Mouse (Mus musculus): ENCODE measurements around the gene Slc25a39. TPM values are rescaled to one million over a fixed set of nuclear protein-coding genes. Genes with fewer than 3 reads are reported as not detected.

The Slc25a39 gene
- polyA plus RNA-seq, 1 experiment from 2014 or later: 131 TPM

Other genes starting within 250 kb of the Slc25a39 start
- 28.1 to 59.1 TPM (median 48.0 TPM) in 3 replicates for gene Lsm12, start 222.7 kb downstream of the Slc25a39 start, polyA plus RNA-seq (2018)
- gene G6pc3, start 218.3 kb downstream of the Slc25a39 start, polyA plus RNA-seq (2018): 17.7 to 29.9 TPM (median 27.6 TPM) in 3 replicates
- gene Hdac5, start 177.8 kb downstream of the Slc25a39 start, polyA plus RNA-seq (2018): 31.9 to 58.0 TPM (median 47.9 TPM) in 3 replicates
- gene BC030867, start 159.1 kb downstream of the Slc25a39 start, polyA plus RNA-seq (2018): 0.22 to 4.2 TPM (median 1.5 TPM) in 3 replicates
- not detected in 3 replicates for gene Asb16, start 139.2 kb downstream of the Slc25a39 start, polyA plus RNA-seq (2018)
- gene Tmub2, start 123.0 kb downstream of the Slc25a39 start, polyA plus RNA-seq (2018): 30.1 to 47.5 TPM (median 30.9 TPM) in 3 replicates
- gene Atxn7l3, start 111.3 kb downstream of the Slc25a39 start, polyA plus RNA-seq (2018): 14.9 to 36.0 TPM (median 29.4 TPM) in 3 replicates
- gene Ubtf, start 88.2 kb downstream of the Slc25a39 start, polyA plus RNA-seq (2018): 44.6 to 66.0 TPM (median 62.1 TPM) in 3 replicates
- gene Slc4a1, start 41.7 kb downstream of the Slc25a39 start, polyA plus RNA-seq (2018): not detected in 3 replicates
- 0.12 to 1.0 TPM (median 0.30 TPM) in 3 replicates for gene Rundc3a, start 14.5 kb downstream of the Slc25a39 start, polyA plus RNA-seq (2018)
- gene Grn, start 22.4 kb upstream of the Slc25a39 start, polyA plus RNA-seq (2018): 2,366 to 2,992 TPM (median 2,461 TPM) in 3 replicates
- gene Fam171a2, start 39.7 kb upstream of the Slc25a39 start, polyA plus RNA-seq (2018): not detected in 3 replicates
- 0.73 to 0.90 TPM (median 0.79 TPM) in 3 replicates for gene Itga2b, start 62.2 kb upstream of the Slc25a39 start, polyA plus RNA-seq (2018)
- gene Gpatch8, start 148.4 kb upstream of the Slc25a39 start, polyA plus RNA-seq (2018): 14.4 to 21.0 TPM (median 17.4 TPM) in 3 replicates
- not detected in 3 replicates for gene Gm11627, start 171.5 kb upstream of the Slc25a39 start, polyA plus RNA-seq (2018)
- gene Fzd2, start 196.4 kb upstream of the Slc25a39 start, polyA plus RNA-seq (2018): not detected in 3 replicates

Measured in macrophage (primary cell).